Mouse (Mus musculus): Measurements from ENCODE around the gene Ralgps2. TPM values are rescaled to one million over a fixed set of nuclear protein-coding genes. Genes with fewer than 3 reads are reported as not detected.
A peak's percentile ranks its signal among the peaks of the same experiment; 100 is the strongest.

The Ralgps2 gene
- polyA plus RNA-seq, 3 experiments from 2014 or later, result 24.6 to 48.2 (median 34.1) TPM

GRCm38 (mm10) chr1:156891561-156891960, 47.9 kb downstream of the Ralgps2 start:
- ATAC-seq, result no peak

- no peak for ATAC-seq
These were observed 50.6 kb downstream of the Ralgps2 start for GRCm38 (mm10) chr1:156888830-156889229.

GRCm38 (mm10) chr1:156885879-156886278, 53.5 kb downstream of the Ralgps2 start:
- no peak for ATAC-seq

- ATAC-seq, result no peak
These were observed 54.6 kb downstream of the Ralgps2 start for GRCm38 (mm10) chr1:156884782-156885181.

GRCm38 (mm10) chr1:156870616-156871015, 68.8 kb downstream of the Ralgps2 start:
- peak; percentile 79 for ATAC-seq

GRCm38 (mm10) chr1:156870028-156870427, 69.4 kb downstream of the Ralgps2 start:
- ATAC-seq, result no peak

- ATAC-seq, result no peak
These were observed 75.2 kb downstream of the Ralgps2 start for GRCm38 (mm10) chr1:156864240-156864639.

GRCm38 (mm10) chr1:156863726-156864125, 75.7 kb downstream of the Ralgps2 start:
- no peak for ATAC-seq

- no peak for ATAC-seq
These were observed 77.9 kb downstream of the Ralgps2 start for GRCm38 (mm10) chr1:156861475-156862043.

GRCm38 (mm10) chr1:156860266-156860665, 79.2 kb downstream of the Ralgps2 start:
- no peak for ATAC-seq

- ATAC-seq, result no peak
These were observed 79.6 kb downstream of the Ralgps2 start for GRCm38 (mm10) chr1:156859711-156860250.

- ATAC-seq, result no peak
These were observed 80.3 kb downstream of the Ralgps2 start for GRCm38 (mm10) chr1:156859156-156859555.

GRCm38 (mm10) chr1:156856666-156857065, 82.8 kb downstream of the Ralgps2 start:
- no peak for ATAC-seq

GRCm38 (mm10) chr1:156854558-156854957, 84.9 kb downstream of the Ralgps2 start:
- ATAC-seq, result no peak

GRCm38 (mm10) chr1:156852872-156853271, 86.6 kb downstream of the Ralgps2 start:
- no peak for ATAC-seq

GRCm38 (mm10) chr1:156852409-156852808, 87.0 kb downstream of the Ralgps2 start:
- ATAC-seq, result no peak

- ATAC-seq, result no peak
These were observed 92.3 kb downstream of the Ralgps2 start for GRCm38 (mm10) chr1:156847098-156847497.

- ATAC-seq, result no peak
These were observed 97.6 kb downstream of the Ralgps2 start for GRCm38 (mm10) chr1:156841625-156842339.

- ATAC-seq, result no peak
These were observed 100.7 kb downstream of the Ralgps2 start for GRCm38 (mm10) chr1:156838695-156839094.

- no peak for ATAC-seq
These were observed 101.2 kb downstream of the Ralgps2 start, which contains the start of gene Angptl1 for GRCm38 (mm10) chr1:156838177-156838576. Angptl1 (plus strand) TSS chr1:156838562.

- ATAC-seq, result no peak
These were observed 120.2 kb downstream of the Ralgps2 start for GRCm38 (mm10) chr1:156819236-156819635.

GRCm38 (mm10) chr1:156813485-156813884, 125.9 kb downstream of the Ralgps2 start:
- no peak for ATAC-seq

- ATAC-seq, result no peak
These were observed 126.7 kb downstream of the Ralgps2 start for GRCm38 (mm10) chr1:156812716-156813115.

GRCm38 (mm10) chr1:156811928-156812327, 127.5 kb downstream of the Ralgps2 start:
- no peak for ATAC-seq

All from inflammation-experienced regulatory T-cells, adult 6 months (primary cell).